Mouse (Mus musculus) MEL (cell line): ENCODE measurements around the gene Scyl3. TPM values are rescaled to one million over a fixed set of nuclear protein-coding genes. Genes with fewer than 3 reads are reported as not detected.

Experiments used
- DNase-seq: peaks from one replicate; pipeline ENCODE4 v3.0.0; 2011; ENCODE audit warnings: low read depth, low spot score
- H3K27ac ChIP-seq: 2 replicates; pipeline ENCODE4 v1.5.1; 2012; ENCODE audit warnings: low read depth, mild to moderate bottlenecking, control low read depth, low read length, moderate library complexity; ENCODE audit not compliant: control insufficient read depth
- H3K27me3 ChIP-seq, 2 experiments: fragments of 150-350 bp in 1 of 2; sonication (generic) in 1 of 2; 2 replicates each; pipeline ENCODE4 v1.6.1; 2012; ENCODE audit warnings: low read length in 2 of 2, mild to moderate bottlenecking in 2 of 2, improper control_type of control experiment in 1 of 2, moderate library complexity in 1 of 2; ENCODE audit not compliant: insufficient read depth in 2 of 2, control insufficient read depth in 1 of 2
- H3K36me3 ChIP-seq, 2 experiments: 2 replicates each; pipeline ENCODE4 v1.6.1; 2012 to 2014; ENCODE audit warnings: low read length in 2 of 2, improper control_type of control experiment in 1 of 2, inconsistent platforms in 1 of 2, mild to moderate bottlenecking in 1 of 2; ENCODE audit not compliant: insufficient read depth in 2 of 2, control insufficient read depth in 1 of 2
- H3K4me1 ChIP-seq, 2 experiments: fragments of 150-350 bp in 1 of 2; sonication (generic) in 1 of 2; 2 replicates each; pipeline ENCODE4 v1.6.1; 2012; ENCODE audit warnings: low read length in 2 of 2, improper control_type of control experiment in 1 of 2, mild to moderate bottlenecking in 1 of 2; ENCODE audit not compliant: insufficient read depth in 2 of 2, control insufficient read depth in 1 of 2
- H3K4me3 ChIP-seq, 2 experiments: fragments of 150-350 bp in 1 of 2; sonication (generic) in 1 of 2; 2 replicates each; pipeline ENCODE4 v1.5.1; 2012; ENCODE audit warnings: low read depth in 2 of 2, low read length in 2 of 2, mild to moderate bottlenecking in 2 of 2, moderate library complexity in 2 of 2, control low read depth in 1 of 2, improper control_type of control experiment in 1 of 2; ENCODE audit not compliant: control insufficient read depth in 1 of 2, insufficient read depth in 1 of 2
- H3K79me2 ChIP-seq: 2 replicates; pipeline ENCODE4 v1.6.1; 2012; ENCODE audit warnings: mild to moderate bottlenecking, low read length, moderate library complexity; ENCODE audit not compliant: control insufficient read depth, poor library complexity, insufficient read depth
- H3K9ac ChIP-seq: 2 replicates; pipeline ENCODE4 v1.6.1; 2012; ENCODE audit warnings: low read depth, mild to moderate bottlenecking, control low read depth, low read length, moderate library complexity; ENCODE audit not compliant: control insufficient read depth, poor library complexity, severe bottlenecking
- H3K9me3 ChIP-seq: fragments of 150-350 bp; sonication (generic); replicated peaks from 2 replicates; pipeline ENCODE4 v1.6.1; 2012; ENCODE audit warnings: mild to moderate bottlenecking, low read length, improper control_type of control experiment, moderate library complexity; ENCODE audit not compliant: insufficient read depth
- BHLHE40 ChIP-seq: IDR thresholded peaks from 2 replicates; pipeline ENCODE4 v1.6.1; 2012; ENCODE audit warnings: low read depth, mild to moderate bottlenecking, inconsistent platforms, low read length, improper control_type of control experiment, borderline replicate concordance
- CHD2 ChIP-seq: IDR thresholded peaks from 2 replicates; pipeline ENCODE4 v1.6.1; 2011; ENCODE audit warnings: low read length, improper control_type of control experiment
- E2F4 ChIP-seq: IDR thresholded peaks from 2 replicates; pipeline ENCODE4 v1.6.1; 2011; ENCODE audit warnings: low read depth, low read length, improper control_type of control experiment, borderline replicate concordance
- ELF1 ChIP-seq: IDR thresholded peaks from 2 replicates; pipeline ENCODE4 v1.6.1; 2014; ENCODE audit warnings: low read depth, mild to moderate bottlenecking, inconsistent platforms, low read length, improper control_type of control experiment, moderate library complexity
- ETS1 ChIP-seq: IDR thresholded peaks from 2 replicates; pipeline ENCODE4 v1.6.1; 2012; ENCODE audit warnings: low read depth, mild to moderate bottlenecking, inconsistent platforms, low read length, improper control_type of control experiment, moderate library complexity
- GABPA ChIP-seq: IDR thresholded peaks from 2 replicates; pipeline ENCODE4 v1.6.1; 2012; ENCODE audit warnings: low read depth, mild to moderate bottlenecking, inconsistent platforms, low read length, improper control_type of control experiment, moderate library complexity
- GATA1 ChIP-seq: IDR thresholded peaks from 2 replicates; pipeline ENCODE4 v1.6.1; 2011; ENCODE audit warnings: low read depth, low read length, improper control_type of control experiment
- JUND ChIP-seq: IDR thresholded peaks from 2 replicates; pipeline ENCODE4 v1.6.1; 2011; ENCODE audit warnings: low read depth, mild to moderate bottlenecking, improper control_type of control experiment, low read length
- MAFK ChIP-seq: IDR thresholded peaks from 2 replicates; pipeline ENCODE4 v1.6.1; 2011; ENCODE audit warnings: low read depth, mild to moderate bottlenecking, low read length, improper control_type of control experiment, borderline replicate concordance
- MAX ChIP-seq: IDR thresholded peaks from 2 replicates; pipeline ENCODE4 v1.6.1; 2011; ENCODE audit warnings: low read length, improper control_type of control experiment
- MEF2A ChIP-seq: IDR thresholded peaks from 2 replicates; pipeline ENCODE4 v1.6.1; 2014; ENCODE audit warnings: low read depth, mild to moderate bottlenecking, inconsistent platforms, low read length, improper control_type of control experiment; ENCODE audit not compliant: poor library complexity, insufficient replicate concordance, severe bottlenecking; ENCODE audit errors: extremely low read depth
- POLR2A ChIP-seq, 2 experiments: IDR thresholded peaks; 2 replicates each; pipeline ENCODE4 v1.6.1; 2011 to 2012; ENCODE audit warnings: low read length in 2 of 2, mild to moderate bottlenecking in 2 of 2, control low read depth in 1 of 2, improper control_type of control experiment in 1 of 2, low read depth in 1 of 2, moderate library complexity in 1 of 2; ENCODE audit not compliant: control insufficient read depth in 1 of 2, insufficient read depth in 1 of 2, poor library complexity in 1 of 2
- POLR2AphosphoS2 ChIP-seq: IDR thresholded peaks from 2 replicates; pipeline ENCODE4 v1.6.1; 2011; ENCODE audit warnings: low read length, improper control_type of control experiment
- RCOR1 ChIP-seq: IDR thresholded peaks from 2 replicates; pipeline ENCODE4 v1.6.1; 2012; ENCODE audit warnings: low read depth, mild to moderate bottlenecking, inconsistent platforms, low read length, improper control_type of control experiment
- SIN3A ChIP-seq: IDR thresholded peaks from 2 replicates; pipeline ENCODE4 v1.6.1; 2012; ENCODE audit warnings: low read length, improper control_type of control experiment, inconsistent platforms
- SMC3 ChIP-seq: IDR thresholded peaks from 2 replicates; pipeline ENCODE4 v1.6.1; 2011; ENCODE audit warnings: low read depth, low read length, improper control_type of control experiment
- TAL1 ChIP-seq: IDR thresholded peaks from 2 replicates; pipeline ENCODE4 v1.6.1; 2012; ENCODE audit warnings: mild to moderate bottlenecking, inconsistent platforms, low read length, moderate library complexity, mixed read lengths
- TCF12 ChIP-seq: IDR thresholded peaks from 2 replicates; pipeline ENCODE4 v1.6.1; 2014; ENCODE audit warnings: low read depth, mild to moderate bottlenecking, inconsistent platforms, low read length, improper control_type of control experiment, moderate library complexity
- UBTF ChIP-seq: IDR thresholded peaks from 2 replicates; pipeline ENCODE4 v1.6.1; 2012; ENCODE audit warnings: low read depth, mild to moderate bottlenecking, inconsistent platforms, low read length, improper control_type of control experiment, moderate library complexity, borderline replicate concordance; ENCODE audit not compliant: insufficient read depth
- USF2 ChIP-seq, 2 experiments: IDR thresholded peaks; 2 replicates each; pipeline ENCODE4 v1.6.1; 2011 to 2012; ENCODE audit warnings: improper control_type of control experiment in 2 of 2, low read length in 2 of 2, borderline replicate concordance in 1 of 2, inconsistent platforms in 1 of 2, low read depth in 1 of 2, mild to moderate bottlenecking in 1 of 2; ENCODE audit not compliant: insufficient read depth in 1 of 2
- ZC3H11A ChIP-seq: IDR thresholded peaks from 2 replicates; pipeline ENCODE4 v1.6.1; 2012; ENCODE audit warnings: low read depth, mild to moderate bottlenecking, inconsistent platforms, low read length, improper control_type of control experiment
- ZKSCAN1 ChIP-seq: IDR thresholded peaks from 2 replicates; pipeline ENCODE4 v1.6.1; 2012; ENCODE audit warnings: low read depth, mild to moderate bottlenecking, inconsistent platforms, low read length, improper control_type of control experiment, moderate library complexity
- ZMIZ1 ChIP-seq: IDR thresholded peaks from 2 replicates; pipeline ENCODE4 v1.6.1; 2012; ENCODE audit warnings: low read depth, mild to moderate bottlenecking, inconsistent platforms, low read length, improper control_type of control experiment, moderate library complexity
- polyA plus RNA-seq, 2 experiments: library from polyadenylated mRNA; stranded (reverse) in 1 of 2; unstranded in 1 of 2; fragments of >175 nt in 1 of 2; fragments of >200 nt in 1 of 2; gene quantifications; 2 replicates each; pipeline versions ENCODE4 v1.2.1 to v1.2.4; 2012; ENCODE audit warnings: low replicate concordance in 2 of 2, low read depth in 1 of 2; ENCODE audit not compliant: insufficient read length in 2 of 2, insufficient read depth in 1 of 2, missing spikeins in 1 of 2
- total RNA-seq: library from RNA; depleted of rRNA; stranded (reverse); fragments of 300-350 nt; gene quantifications from 2 replicates; pipeline ENCODE4 v1.2.3, GENCODE M21; 2012

The Scyl3 gene
- total and polyA plus RNA-seq, 3 experiments = 12.2 to 55.7 (median 21.2) TPM

DNA sequence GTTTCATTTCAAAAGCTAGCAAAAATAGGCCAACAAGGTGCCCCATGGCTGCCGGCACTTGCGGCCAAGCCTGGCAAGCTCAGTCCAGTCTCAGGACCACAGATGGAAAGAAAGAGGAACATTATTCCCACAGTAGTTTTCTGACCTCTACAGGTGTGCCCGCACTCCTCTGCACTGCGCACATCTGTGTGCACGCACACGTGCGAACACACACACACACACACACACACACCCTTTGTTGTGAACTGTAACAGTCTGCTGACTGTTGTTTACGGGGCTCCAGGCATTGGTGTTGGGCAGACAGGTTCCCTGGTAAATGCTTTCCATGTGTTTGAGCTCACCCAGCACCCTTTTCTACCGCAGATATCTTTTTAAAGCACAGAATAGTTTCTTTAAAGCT, 18.1 kb upstream of the Scyl3 start:
- H3K4me3 ChIP-seq = no peak overlapping the region
- TF ChIP-seq MAX (no peak), BHLHE40 (no peak), TCF12 (no peak), UBTF (no peak), CHD2 (no peak), ELF1 (no peak), GABPA (no peak)
- no peaks in the 10 kb centered on the region for H3K36me3 ChIP-seq
- H3K9ac ChIP-seq = no peak overlapping the region
- no peak overlapping the region for H3K27ac ChIP-seq
- H3K9me3 ChIP-seq = no peaks in the 10 kb centered on the region
- DNase-seq = no peak
- no peaks in the 10 kb centered on the region for H3K4me1 ChIP-seq
- no peaks in the 10 kb centered on the region for H3K27me3 ChIP-seq
- no peaks in the 10 kb centered on the region for H3K79me2 ChIP-seq

DNA sequence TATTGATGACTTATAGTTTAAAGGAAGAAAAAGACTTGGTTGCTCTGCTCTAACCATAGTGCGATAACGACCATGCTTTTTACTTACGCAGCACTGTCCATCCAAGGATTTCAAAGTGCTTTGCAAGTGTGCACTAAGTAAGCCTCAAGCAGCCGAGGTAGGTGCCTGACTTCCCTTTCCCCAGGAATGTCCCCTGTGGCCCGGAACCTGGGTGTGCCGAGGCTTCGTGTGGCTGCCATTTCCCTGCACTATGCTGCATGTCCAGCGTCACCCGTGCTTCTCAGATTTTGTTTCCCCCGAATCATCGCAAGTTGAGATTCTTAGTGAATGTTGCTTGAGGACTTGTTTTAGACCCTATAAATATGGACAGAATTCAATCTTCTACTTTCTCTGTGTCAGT, 16.9 kb upstream of the Scyl3 start:
- H3K4me3 ChIP-seq = no peak overlapping the region
- DNase-seq = no peak
- TF ChIP-seq RCOR1 (no peak), MEF2A (no peak), ETS1 (no peak), SIN3A (no peak), MAX (no peak), TAL1 (no peak), E2F4 (no peak), POLR2A (IDR thresholded peaks at IDR 0.05; ENCODE audit: control insufficient read depth in 1 of 2, insufficient read depth in 1 of 2, low read depth in 1 of 2, low read length in 2 of 2, poor library complexity in 1 of 2) (no peak), ZMIZ1 (no peak), USF2 (IDR thresholded peaks at IDR 0.05; ENCODE audit: borderline replicate concordance in 1 of 2, insufficient read depth in 1 of 2, low read depth in 1 of 2, low read length in 2 of 2) (no peak), SMC3 (no peak), POLR2AphosphoS2 (no peak), UBTF (no peak), ZC3H11A (no peak), JUND (no peak), MAFK (no peak), GATA1 (no peak), ZKSCAN1 (no peak)
- TF ChIP-seq, all 39 proteins: peak for 0
- Histone ChIP-seq H3K27ac (no peak overlapping the region), H3K27me3 (no peaks in the 10 kb centered on the region), H3K36me3 (no peaks in the 10 kb centered on the region), H3K9me3 (no peaks in the 10 kb centered on the region), H3K79me2 (no peaks in the 10 kb centered on the region), H3K4me1 (no peaks in the 10 kb centered on the region), H3K9ac (no peak overlapping the region)
